Mouse (Mus musculus): Measurements from ENCODE around the gene Kansl1.

Gene Kansl1

GRCm38 (mm10) chr11:104363823-104364600 lies 104.6 kb downstream of the Kansl1 start:
- no peak for DNase-seq (ENCODE audit: low read depth, low spot score)
- no peaks in the 10 kb centered on the region for H3K27me3 ChIP-seq (ENCODE audit: control insufficient read depth, insufficient read depth, low read length, poor library complexity, severe bottlenecking)

GRCm38 (mm10) chr11:104362704-104363103 lies 106.0 kb downstream of the Kansl1 start:
- H3K27me3 ChIP-seq (ENCODE audit: control insufficient read depth, insufficient read depth, low read length, poor library complexity, severe bottlenecking): no peaks in the 10 kb centered on the region
- no peaks in the 10 kb centered on the region for H3K36me3 ChIP-seq (ENCODE audit: control insufficient read depth, insufficient read depth, low read length, poor library complexity, severe bottlenecking)
- DNase-seq (ENCODE audit: low read depth, low spot score): no peak

More at GRCm38 (mm10) chr11:104363823-104364600, 104.6 kb downstream of the Kansl1 start:
- H3K36me3 ChIP-seq (ENCODE audit: control insufficient read depth, insufficient read depth, low read length, poor library complexity, severe bottlenecking): 0 out of 2 replicates have a peak, but pooled peaks cover 3% of the 10 kb centered on the region

- Histone ChIP-seq H3K36me3 (ENCODE audit: control insufficient read depth, insufficient read depth, low read length, poor library complexity, severe bottlenecking) (no peaks in the 10 kb centered on the region), H3K27me3 (ENCODE audit: control insufficient read depth, insufficient read depth, low read length, poor library complexity, severe bottlenecking) (no peaks in the 10 kb centered on the region)
- peak; percentile 59 for DNase-seq (ENCODE audit: low read depth, low spot score)
Observed at GRCm38 (mm10) chr11:104361790-104362189, 106.9 kb downstream of the Kansl1 start.

GRCm38 (mm10) chr11:104346931-104347330 lies 121.7 kb downstream of the Kansl1 start:
- peaks cover 25% of the 10 kb centered on the region for H3K36me3 ChIP-seq (ENCODE audit: control insufficient read depth, insufficient read depth, low read length, poor library complexity, severe bottlenecking)
- DNase-seq (ENCODE audit: low read depth, low spot score): peak; percentile 28
- no peaks in the 10 kb centered on the region for H3K27me3 ChIP-seq (ENCODE audit: control insufficient read depth, insufficient read depth, low read length, poor library complexity, severe bottlenecking)

- DNase-seq (ENCODE audit: low read depth, low spot score): no peak
- H3K36me3 ChIP-seq (ENCODE audit: control insufficient read depth, insufficient read depth, low read length, poor library complexity, severe bottlenecking): peaks cover 25% of the 10 kb centered on the region
- no peaks in the 10 kb centered on the region for H3K27me3 ChIP-seq (ENCODE audit: control insufficient read depth, insufficient read depth, low read length, poor library complexity, severe bottlenecking)
Observed at GRCm38 (mm10) chr11:104334946-104335345, 133.7 kb downstream of the Kansl1 start.

- Histone ChIP-seq H3K27me3 (ENCODE audit: control insufficient read depth, insufficient read depth, low read length, poor library complexity, severe bottlenecking) (no peaks in the 10 kb centered on the region), H3K36me3 (ENCODE audit: control insufficient read depth, insufficient read depth, low read length, poor library complexity, severe bottlenecking) (peaks cover 25% of the 10 kb centered on the region)
- DNase-seq (ENCODE audit: low read depth, low spot score): no peak
Observed at GRCm38 (mm10) chr11:104334115-104334514, 134.5 kb downstream of the Kansl1 start.

GRCm38 (mm10) chr11:104332105-104332504 lies 136.6 kb downstream of the Kansl1 start:
- no peak for DNase-seq (ENCODE audit: low read depth, low spot score)
- Histone ChIP-seq H3K36me3 (ENCODE audit: control insufficient read depth, insufficient read depth, low read length, poor library complexity, severe bottlenecking) (peaks cover 17% of the 10 kb centered on the region), H3K27me3 (ENCODE audit: control insufficient read depth, insufficient read depth, low read length, poor library complexity, severe bottlenecking) (no peaks in the 10 kb centered on the region)

GRCm38 (mm10) chr11:104331208-104331607 lies 137.5 kb downstream of the Kansl1 start:
- no peak for DNase-seq (ENCODE audit: low read depth, low spot score)
- Histone ChIP-seq H3K36me3 (ENCODE audit: control insufficient read depth, insufficient read depth, low read length, poor library complexity, severe bottlenecking) (peaks cover 13% of the 10 kb centered on the region), H3K27me3 (ENCODE audit: control insufficient read depth, insufficient read depth, low read length, poor library complexity, severe bottlenecking) (no peaks in the 10 kb centered on the region)

- peaks cover 6% of the 10 kb centered on the region; the same call in 1 of the 2 replicates for H3K36me3 ChIP-seq (ENCODE audit: control insufficient read depth, insufficient read depth, low read length, poor library complexity, severe bottlenecking)
- no peaks in the 10 kb centered on the region for H3K27me3 ChIP-seq (ENCODE audit: control insufficient read depth, insufficient read depth, low read length, poor library complexity, severe bottlenecking)
- no peak for DNase-seq (ENCODE audit: low read depth, low spot score)
Observed at GRCm38 (mm10) chr11:104330151-104330550, 138.5 kb downstream of the Kansl1 start.

GRCm38 (mm10) chr11:104329185-104329926 lies 139.3 kb downstream of the Kansl1 start:
- H3K27me3 ChIP-seq (ENCODE audit: control insufficient read depth, insufficient read depth, low read length, poor library complexity, severe bottlenecking): no peaks in the 10 kb centered on the region
- no peak for DNase-seq (ENCODE audit: low read depth, low spot score)
- peaks cover 2% of the 10 kb centered on the region; the same call in 1 of the 2 replicates for H3K36me3 ChIP-seq (ENCODE audit: control insufficient read depth, insufficient read depth, low read length, poor library complexity, severe bottlenecking)

GRCm38 (mm10) chr11:104327946-104328345 lies 140.7 kb downstream of the Kansl1 start:
- Histone ChIP-seq H3K36me3 (ENCODE audit: control insufficient read depth, insufficient read depth, low read length, poor library complexity, severe bottlenecking) (peaks cover under 1% of the 10 kb centered on the region; the same call in 1 of the 2 replicates), H3K27me3 (ENCODE audit: control insufficient read depth, insufficient read depth, low read length, poor library complexity, severe bottlenecking) (no peaks in the 10 kb centered on the region)
- DNase-seq (ENCODE audit: low read depth, low spot score): no peak

- Histone ChIP-seq H3K36me3 (ENCODE audit: control insufficient read depth, insufficient read depth, low read length, poor library complexity, severe bottlenecking) (no peaks in the 10 kb centered on the region), H3K27me3 (ENCODE audit: control insufficient read depth, insufficient read depth, low read length, poor library complexity, severe bottlenecking) (no peaks in the 10 kb centered on the region)
- DNase-seq (ENCODE audit: low read depth, low spot score): no peak
Observed at GRCm38 (mm10) chr11:104327462-104327861, 141.2 kb downstream of the Kansl1 start.

GRCm38 (mm10) chr11:104322142-104322541 lies 146.5 kb downstream of the Kansl1 start:
- Histone ChIP-seq H3K27me3 (ENCODE audit: control insufficient read depth, insufficient read depth, low read length, poor library complexity, severe bottlenecking) (no peaks in the 10 kb centered on the region), H3K36me3 (ENCODE audit: control insufficient read depth, insufficient read depth, low read length, poor library complexity, severe bottlenecking) (no peaks in the 10 kb centered on the region)
- no peak for DNase-seq (ENCODE audit: low read depth, low spot score)

GRCm38 (mm10) chr11:104320511-104320910 lies 148.2 kb downstream of the Kansl1 start:
- DNase-seq (ENCODE audit: low read depth, low spot score): peak; percentile 17
- no peaks in the 10 kb centered on the region for H3K36me3 ChIP-seq (ENCODE audit: control insufficient read depth, insufficient read depth, low read length, poor library complexity, severe bottlenecking)
- no peaks in the 10 kb centered on the region for H3K27me3 ChIP-seq (ENCODE audit: control insufficient read depth, insufficient read depth, low read length, poor library complexity, severe bottlenecking)

Measured in splenic B cell, adult 2 months (primary cell).